9 mouse cellular contexts compared by ENCODE assay signal in the genomic region with DNA sequence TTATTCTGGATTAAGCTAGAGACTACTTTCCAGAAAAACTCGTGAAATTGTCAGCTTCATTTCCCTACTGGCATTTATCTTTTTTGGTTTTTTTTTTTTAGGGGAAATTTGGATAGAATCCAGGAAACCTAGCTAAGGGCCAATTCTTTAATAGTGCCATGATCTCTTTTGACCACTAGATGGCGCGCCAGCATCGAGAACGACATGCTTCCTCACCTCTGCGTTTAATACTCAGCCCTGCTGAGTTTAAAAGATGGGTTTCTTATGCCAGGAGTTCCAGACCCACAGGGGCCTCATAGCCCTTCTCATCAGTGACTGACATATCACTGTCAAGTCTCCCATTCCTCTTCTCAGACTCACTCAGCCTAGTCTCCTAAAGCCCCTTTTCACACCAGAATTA. TPM values are rescaled to one million over a fixed set of nuclear protein-coding genes. Genes with fewer than 3 reads are reported as not detected.
DNase-seq lines count a peak whose midpoint lies in the region; ATAC-seq lines count a peak whose summit lies in the region.
"Had no signal": no experiment of that assay in that cellular context is flagged by ENCODE, and none has a peak within 500 bp of the region (broad histone marks: within the 10 kb centered on the region; RNA-seq: fewer than 3 reads in every experiment).

No protein-coding gene starts in this region.

- H3K27ac ChIP-seq in midbrain, embryonic 14.5 days (replicated peaks; ENCODE audit: low read depth, low read length) = no peak overlapping the region
- H3K27ac ChIP-seq: macrophage had no signal

- H3K4me3 ChIP-seq in midbrain, embryonic 14.5 days (replicated peaks; ENCODE audit: low read depth, low read length) = no peak overlapping the region

- peak; percentile 67 for ATAC-seq in granulocyte monocyte progenitor cell, adult 5-6 weeks (replicated peaks; ENCODE audit: poor library complexity, severe bottlenecking)
- ATAC-seq in midbrain, embryonic 14.5 days (ENCODE audit: low FRiP score, low TSS enrichment) = 0 out of 2 replicates have a peak, but pooled peaks have one; percentile 36

- no peaks in the 10 kb centered on the region for H3K4me1 ChIP-seq in midbrain, embryonic 14.5 days (ENCODE audit: control insufficient read depth, insufficient read depth, low read length)

- H3K9me3 ChIP-seq in midbrain, embryonic 14.5 days (ENCODE audit: control insufficient read depth, low read length) = no peaks in the 10 kb centered on the region

- H3K36me3 ChIP-seq in midbrain, embryonic 14.5 days (ENCODE audit: control insufficient read depth, insufficient read depth, low read length) = no peaks in the 10 kb centered on the region

- H3K4me2 ChIP-seq in midbrain, embryonic 14.5 days (ENCODE audit: low read length) = no peak overlapping the region

- no peak overlapping the region for H3K9ac ChIP-seq in midbrain, embryonic 14.5 days (replicated peaks; ENCODE audit: low read length)

- 2% methylated on average over 6 of the region's 6 CpGs for WGBS in midbrain, embryonic 14.5 days

- DNase-seq in kidney, adult 18-20 months = peak; percentile 62
- no peak for DNase-seq in kidney, adult 11 months
- peak; percentile 37 for DNase-seq in ZHBTc4 (ENCODE audit: low read depth, low spot score)
- peak; percentile 54 to 69 for DNase-seq in cerebellum, postnatal 36 days
- DNase-seq in layer of hippocampus, postnatal 25 days (ENCODE audit: extremely low spot score in 1 of 2, low spot score in 1 of 2) = peak; percentile 23 to 71
- peak; percentile 83 for DNase-seq in midbrain, embryonic 14.5 days
- DNase-seq in testis, postnatal 14 days (ENCODE audit: low spot score) = peak; percentile 19

- no peaks in the 10 kb centered on the region for H3K27me3 ChIP-seq in midbrain, embryonic 14.5 days (ENCODE audit: control insufficient read depth, insufficient read depth, low read length)

RNA-seq across cellular contexts. Expression of a gene that starts 15.5 kb away (rescaled TPM):
- total RNA-seq in granulocyte monocyte progenitor cell, adult 5-6 weeks (2014; fragmentation: Nextera tagmentation) = not detected in 2 replicates
- total RNA-seq in granulocyte monocyte progenitor cell, adult 5-6 weeks (2017) = not detected in 2 replicates
- total RNA-seq in layer of hippocampus, postnatal 25 days (2021) = not detected
- polyA plus RNA-seq in midbrain, embryonic 14.5 days (2014; fragmentation: Nextera tagmentation; extraction: Ambion mirVana) = 3.3 and 4.9 TPM in 2 replicates
- polyA plus RNA-seq: macrophage had no signal
